Mouse (Mus musculus): ENCODE results near the gene Ctnnd2.

Gene Ctnnd2

DNA sequence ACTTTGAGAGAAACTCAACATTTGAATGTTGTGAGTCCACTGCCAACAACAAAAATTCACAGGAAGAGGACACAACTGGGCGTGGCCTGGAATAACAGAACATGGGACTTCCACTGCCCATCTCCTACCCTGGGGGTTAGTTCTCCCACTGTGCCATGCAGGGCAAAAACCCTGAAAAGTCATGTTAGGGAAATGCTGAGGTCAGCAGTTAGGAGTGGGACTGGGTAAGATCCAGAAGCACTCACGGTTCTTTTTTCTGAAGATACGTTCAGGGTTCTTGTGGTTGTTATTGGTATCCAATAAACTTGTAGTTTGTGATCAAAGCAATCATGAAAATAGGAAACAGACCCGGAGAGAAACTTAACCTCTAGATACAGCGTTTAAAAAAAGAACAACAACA lies 695.0 kb downstream of the Ctnnd2 start:
- in situ Hi-C loops (cut with MboI, MseI): no loop called here

DNA sequence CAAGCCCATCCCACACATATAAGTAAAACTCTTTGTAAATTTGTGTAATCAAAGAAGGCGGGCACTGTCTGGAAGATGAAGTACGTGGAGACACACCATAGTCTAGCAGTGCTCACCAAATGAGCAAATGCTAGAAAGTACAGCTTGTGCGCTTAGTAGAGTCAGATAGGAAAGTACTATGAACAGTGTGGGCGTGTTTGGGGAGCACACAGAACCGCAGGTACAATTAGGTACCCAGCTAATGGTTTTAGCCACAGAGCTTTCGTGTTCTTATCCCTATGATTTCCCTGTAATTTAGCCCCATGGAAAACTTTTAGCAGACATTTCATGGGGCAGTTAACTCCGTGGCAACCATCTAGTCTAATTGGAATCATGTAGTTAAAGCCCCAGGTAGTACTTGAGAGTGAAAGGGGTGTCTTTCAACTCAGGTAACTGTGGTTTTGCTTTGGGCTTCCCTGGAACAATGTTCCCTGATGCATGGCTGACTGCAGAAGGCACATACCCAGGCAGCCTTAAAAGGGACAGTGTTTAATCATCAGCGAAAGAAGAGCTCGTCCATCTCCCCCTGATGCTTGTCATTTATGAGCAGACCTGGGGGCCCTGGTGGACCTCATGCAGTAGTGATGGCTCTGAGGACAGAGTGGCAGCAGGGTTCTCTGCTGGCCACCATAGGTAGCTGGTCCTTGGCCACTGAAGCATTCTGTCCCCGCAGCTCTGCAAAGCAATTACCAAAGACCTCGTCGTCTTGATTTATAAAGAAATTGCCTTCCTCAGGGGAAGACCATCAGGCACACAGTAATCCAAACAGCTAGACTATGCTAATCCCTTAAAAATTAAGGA lies 697.5 kb downstream of the Ctnnd2 start:
- in situ Hi-C loops (cut with MboI, MseI): no loop called here

- in situ Hi-C loops (cut with MboI, MseI): no loop called here
These were observed 703.1 kb downstream of the Ctnnd2 start for GRCm38 (mm10) chr15:30875523-30875922.

GRCm38 (mm10) chr15:30884692-30885334 lies 712.4 kb downstream of the Ctnnd2 start:
- in situ Hi-C loops (cut with MboI, MseI): no loop called here

GRCm38 (mm10) chr15:30885410-30885809 lies 713.0 kb downstream of the Ctnnd2 start:
- in situ Hi-C loops (cut with MboI, MseI): no loop called here

- in situ Hi-C loops (cut with MboI, MseI): no loop called here
These were observed 715.2 kb downstream of the Ctnnd2 start for GRCm38 (mm10) chr15:30887559-30887958.

DNA sequence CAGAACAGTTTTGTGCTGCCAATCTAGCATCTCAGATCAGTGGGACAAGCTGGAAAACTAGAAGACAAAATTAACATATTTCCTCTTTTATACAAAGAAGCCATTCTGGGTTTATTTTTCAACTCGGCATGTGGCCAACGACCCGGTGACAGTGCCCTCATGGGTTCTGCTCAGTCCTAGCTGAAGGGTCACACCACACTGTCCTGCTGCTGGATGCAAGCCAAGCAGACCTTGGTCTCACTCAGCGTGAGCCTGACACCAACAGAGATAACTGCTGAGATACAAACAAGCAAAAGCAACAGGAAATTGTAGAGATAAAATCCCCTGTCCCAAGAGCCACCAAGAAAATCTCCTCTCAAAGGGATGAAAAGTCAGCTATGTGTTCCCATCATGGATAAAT lies 719.6 kb downstream of the Ctnnd2 start:
- in situ Hi-C loops (cut with MboI, MseI): no loop called here

- in situ Hi-C loops (cut with MboI, MseI): no loop called here
These were observed 722.7 kb downstream of the Ctnnd2 start for GRCm38 (mm10) chr15:30895063-30895462.

- in situ Hi-C loops (cut with MboI, MseI): no loop called here
These were observed 724.9 kb downstream of the Ctnnd2 start for GRCm38 (mm10) chr15:30897342-30897741.

GRCm38 (mm10) chr15:30908027-30908426 lies 735.6 kb downstream of the Ctnnd2 start:
- in situ Hi-C loops (cut with MboI, MseI): no loop called here

- in situ Hi-C loops (cut with MboI, MseI): no loop called here
These were observed 741.0 kb downstream of the Ctnnd2 start for GRCm38 (mm10) chr15:30913360-30913759.

- in situ Hi-C loops (cut with MboI, MseI): no loop called here
These were observed 753.4 kb downstream of the Ctnnd2 start for GRCm38 (mm10) chr15:30925838-30926237.

DNA sequence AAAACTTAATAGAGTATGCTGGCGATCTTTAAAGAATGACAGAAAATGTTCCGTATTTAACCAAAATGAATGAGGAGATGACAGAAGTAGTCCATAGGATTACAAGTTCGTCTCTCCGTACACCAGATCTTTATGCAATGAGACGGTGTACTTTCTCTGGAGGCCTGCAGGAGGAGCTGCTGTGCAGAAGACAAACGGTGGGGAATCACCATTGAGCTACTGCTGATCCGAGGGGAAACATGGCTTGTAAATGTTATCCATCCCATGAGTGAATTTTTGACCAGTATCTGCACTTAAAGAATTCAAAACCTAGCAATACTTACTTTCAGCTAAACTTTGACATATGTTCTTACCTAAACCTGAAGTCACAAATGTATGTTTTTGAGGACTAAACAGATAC lies 755.2 kb downstream of the Ctnnd2 start:
- in situ Hi-C loops (cut with MboI, MseI): no loop called here

DNA sequence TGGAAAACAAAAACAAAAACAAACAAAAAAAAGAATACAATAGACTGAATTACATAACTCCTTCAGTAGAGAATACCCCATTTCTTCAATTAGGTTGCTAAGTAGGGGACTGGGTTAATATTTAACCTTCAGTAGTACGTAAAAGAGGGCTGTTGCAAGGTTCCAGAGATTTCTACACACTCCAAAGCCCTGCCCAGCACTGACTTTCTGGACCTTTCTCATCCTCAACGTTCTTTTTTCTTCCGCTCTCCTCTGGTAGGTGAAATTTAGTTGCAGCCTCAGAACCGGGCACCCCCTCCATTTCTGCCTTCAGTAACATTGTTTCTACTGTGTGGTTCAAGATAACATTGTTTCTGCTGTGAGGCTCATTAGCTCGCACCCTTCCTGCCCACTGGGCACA lies 759.5 kb downstream of the Ctnnd2 start:
- in situ Hi-C loops (cut with MboI, MseI): no loop called here

GRCm38 (mm10) chr15:30945863-30946262 lies 773.5 kb downstream of the Ctnnd2 start:
- in situ Hi-C loops (cut with MboI, MseI): no loop called here

DNA sequence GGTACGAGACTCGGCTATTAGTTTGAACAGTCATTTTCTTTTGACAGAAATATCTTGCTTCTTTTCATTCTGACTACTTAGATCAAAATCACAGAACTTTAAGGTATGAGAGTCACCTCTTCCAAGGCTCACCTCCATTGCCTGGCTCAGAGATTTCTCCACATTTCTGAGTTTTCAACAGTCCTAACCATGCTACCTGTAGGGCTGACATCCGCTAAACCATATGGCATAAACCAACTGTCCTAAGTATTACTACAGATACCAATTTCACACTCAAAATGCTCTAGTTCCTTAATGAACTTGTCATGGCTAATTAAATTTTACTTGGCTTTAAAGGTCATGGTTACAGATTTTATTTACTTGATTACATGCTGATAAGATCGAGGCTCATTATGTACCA lies 786.1 kb downstream of the Ctnnd2 start:
- in situ Hi-C loops (cut with MboI, MseI): no loop called here

DNA sequence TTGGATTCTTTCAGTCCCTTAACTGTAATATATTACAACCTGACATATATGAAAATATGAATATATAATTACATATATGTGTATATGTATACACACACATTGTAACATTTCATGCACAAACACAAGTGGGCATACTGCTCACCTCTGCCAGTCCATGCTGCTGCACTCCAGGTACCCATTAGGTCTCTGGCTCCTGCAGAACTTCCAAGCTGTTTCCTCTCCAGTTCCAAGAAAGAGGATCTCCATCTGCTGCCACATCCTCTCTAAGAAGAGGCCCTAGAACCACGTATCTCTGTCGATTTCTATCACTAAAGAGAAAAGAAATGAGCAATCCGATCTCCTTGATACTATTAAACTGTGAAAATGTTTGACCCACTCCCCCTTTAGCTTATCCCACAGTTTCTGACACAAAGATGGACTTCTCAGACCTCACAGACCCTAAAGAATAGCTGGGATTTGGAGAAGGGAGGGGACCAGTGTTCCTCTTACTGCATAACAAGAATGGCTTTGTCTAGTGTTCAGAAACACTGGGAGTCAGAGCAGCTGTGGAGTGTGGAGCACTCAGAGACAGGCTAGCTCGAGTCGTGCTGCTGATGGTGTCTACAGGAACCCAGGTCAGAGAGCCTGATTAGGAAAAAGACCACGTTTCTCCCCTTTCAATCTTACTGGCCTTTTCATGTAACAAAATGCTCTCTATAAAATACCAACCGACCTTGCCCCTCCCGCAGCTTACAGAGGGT lies 790.2 kb downstream of the Ctnnd2 start:
- in situ Hi-C loops (cut with MboI, MseI): no loop called here

GRCm38 (mm10) chr15:30964046-30964445 lies 791.7 kb downstream of the Ctnnd2 start:
- in situ Hi-C loops (cut with MboI, MseI): no loop called here

- in situ Hi-C loops (cut with MboI, MseI): no loop called here
These were observed 792.7 kb downstream of the Ctnnd2 start for GRCm38 (mm10) chr15:30964865-30965679.

- in situ Hi-C loops (cut with MboI, MseI): no loop called here
These were observed 794.4 kb downstream of the Ctnnd2 start for GRCm38 (mm10) chr15:30966826-30967225.

DNA sequence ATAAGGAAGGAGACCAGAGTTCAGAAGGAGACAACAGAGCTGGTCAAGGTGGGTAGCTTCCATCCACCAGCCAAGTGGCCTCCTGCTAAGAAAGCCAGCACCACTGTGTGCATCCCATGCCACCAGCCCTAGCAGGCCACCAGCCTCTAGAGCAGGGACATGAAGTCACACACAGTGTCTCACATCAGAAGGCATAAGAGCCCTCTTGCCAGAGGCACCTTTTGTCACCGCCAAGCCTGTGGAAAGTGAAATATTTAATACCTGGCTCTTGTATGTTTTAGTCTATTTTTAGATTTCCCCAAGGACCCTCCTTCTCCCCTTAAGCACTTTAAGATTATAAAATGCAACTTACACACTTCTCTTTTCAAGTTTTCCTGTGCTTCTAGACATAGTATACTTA lies 802.0 kb downstream of the Ctnnd2 start:
- in situ Hi-C loops (cut with MboI, MseI): no loop called here

All from regulatory T cell (primary cell).